Mouse (Mus musculus) erythroblast, embryonic 14.5 days (primary cell): Measurements from ENCODE around the gene Hsd17b1.

Experiments used
- GATA1 ChIP-seq: IDR thresholded peaks from 2 replicates; pipeline ENCODE4 v1.6.1; 2012; ENCODE audit warnings: low read length, inconsistent platforms, mixed read lengths
- TAL1 ChIP-seq: IDR thresholded peaks from 3 replicates; pipeline ENCODE4 v1.6.1; 2012; ENCODE audit warnings: low read length, inconsistent platforms, mixed read lengths

DNA sequence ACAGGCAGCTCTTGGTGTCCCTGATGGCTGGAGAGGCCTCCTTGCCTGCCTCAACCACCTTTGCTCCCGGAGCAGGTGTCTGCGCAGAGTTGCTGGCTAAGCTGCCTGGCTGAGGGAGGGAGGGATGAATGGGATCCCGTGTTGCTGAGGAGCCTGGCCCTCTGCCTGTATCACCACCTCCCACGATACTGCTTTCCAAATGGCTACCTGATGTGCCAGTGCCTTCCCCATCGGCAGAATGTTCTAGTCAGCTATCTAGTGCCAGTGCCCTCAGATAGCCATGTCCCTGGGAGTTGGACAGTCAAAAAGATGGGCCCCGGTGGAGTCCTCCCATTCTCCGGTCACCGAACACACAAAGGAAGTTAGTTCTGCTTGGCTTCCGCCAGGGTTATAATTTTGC, 27.9 kb upstream of the Hsd17b1 start:
- TF ChIP-seq TAL1 (no peak), GATA1 (no peak)
